Mouse (Mus musculus) hindbrain, embryonic 10.5 days (tissue): ENCODE measurements at regions not wholly inside any gene's neighbourhood (a gene's known extent, or its start where the extent isn't known, plus 50 kb on each side); places are given as distances from the start of the nearest gene placed in this dataset.

ENCODE experiments used
- DNase-seq: peaks from one replicate; pipeline ENCODE4 v3.0.0-alpha.2; 2017; ENCODE audit warnings: low spot score
- H3K27ac ChIP-seq: fragments of 300-500 bp; sonication (generic); 2 replicates; pipeline ENCODE4 v1.5.1; 2016; ENCODE audit warnings: mild to moderate bottlenecking, moderate library complexity
- H3K27me3 ChIP-seq: fragments of 300-500 bp; sonication (generic); 2 replicates; pipeline ENCODE4 v1.6.1; 2016; ENCODE audit warnings: mild to moderate bottlenecking; ENCODE audit not compliant: poor library complexity, insufficient read depth, severe bottlenecking
- H3K36me3 ChIP-seq: fragments of 300-500 bp; sonication (generic); 2 replicates; pipeline ENCODE4 v1.6.1; 2016; ENCODE audit warnings: mild to moderate bottlenecking, moderate library complexity
- H3K4me1 ChIP-seq: fragments of 300-500 bp; sonication (generic); replicated peaks from 2 replicates; pipeline ENCODE4 v1.6.1; 2016; ENCODE audit warnings: mild to moderate bottlenecking
- H3K4me3 ChIP-seq: fragments of 300-500 bp; sonication (generic); 2 replicates; pipeline ENCODE4 v1.5.1; 2016; ENCODE audit warnings: mild to moderate bottlenecking, moderate library complexity
- H3K9me3 ChIP-seq: fragments of 300-500 bp; sonication (generic); 2 replicates; pipeline ENCODE4 v1.6.1; 2016; ENCODE audit warnings: mild to moderate bottlenecking, moderate library complexity
- WGBS: fragments of 180-500 bp; shearing (Covaris S2); methylation state at CpG from one replicate; pipeline ENCODE4 v1.1.7; 2016; 5-methylcytosine and 5-hydroxymethylcytosine counted together

- whole genome bisulfite sequencing = 95% methylated on average over 7 of the region's 7 CpGs
- no peak overlapping the region for H3K27ac ChIP-seq
- H3K36me3 ChIP-seq = no peaks in the 10 kb centered on the region
- no peaks in the 10 kb centered on the region for H3K27me3 ChIP-seq
- H3K9me3 ChIP-seq = no peaks in the 10 kb centered on the region
- no peaks in the 10 kb centered on the region for H3K4me1 ChIP-seq
- no peak overlapping the region for H3K4me3 ChIP-seq
- no peak for DNase-seq
Measured at GRCm38 (mm10) chr13:31290630-31291029, 265.3 kb upstream of the Foxq1 start.

- H3K27me3 ChIP-seq = no peaks in the 10 kb centered on the region
- no peaks in the 10 kb centered on the region for H3K4me1 ChIP-seq
- H3K36me3 ChIP-seq = no peaks in the 10 kb centered on the region
- H3K9me3 ChIP-seq = no peaks in the 10 kb centered on the region
- DNase-seq = no peak
- no peak overlapping the region for H3K4me3 ChIP-seq
- whole genome bisulfite sequencing = 87% methylated on average over 13 of the region's 13 CpGs
- H3K27ac ChIP-seq = 0 out of 2 replicates have a peak overlapping the region, but pooled peaks have one; percentile 59
Measured at GRCm38 (mm10) chr13:31292584-31293387, 263.1 kb upstream of the Foxq1 start.

GRCm38 (mm10) chr13:31294011-31294410, 261.9 kb upstream of the Foxq1 start:
- 89% methylated on average over 7 of the region's 7 CpGs for WGBS
- Histone ChIP-seq H3K27ac (no peak overlapping the region), H3K4me1 (no peaks in the 10 kb centered on the region), H3K27me3 (no peaks in the 10 kb centered on the region), H3K36me3 (no peaks in the 10 kb centered on the region), H3K4me3 (no peak overlapping the region), H3K9me3 (no peaks in the 10 kb centered on the region)
- DNase-seq = no peak

GRCm38 (mm10) chr13:31303194-31303593, 252.7 kb upstream of the Foxq1 start:
- Histone ChIP-seq H3K4me1 (no peaks in the 10 kb centered on the region), H3K27me3 (no peaks in the 10 kb centered on the region), H3K27ac (no peak overlapping the region), H3K36me3 (no peaks in the 10 kb centered on the region), H3K4me3 (no peak overlapping the region), H3K9me3 (no peaks in the 10 kb centered on the region)
- WGBS = 91% methylated on average over 5 of the region's 5 CpGs
- DNase-seq = no peak

- no peak for DNase-seq
- WGBS = 82% methylated on average over 5 of the region's 5 CpGs
Measured at GRCm38 (mm10) chr13:31304286-31304865, 251.6 kb upstream of the Foxq1 start.

GRCm38 (mm10) chr13:31309083-31309621, 246.8 kb upstream of the Foxq1 start:
- 67% methylated on average over 6 of the region's 6 CpGs for WGBS
- Histone ChIP-seq H3K36me3 (no peaks in the 10 kb centered on the region), H3K27ac (no peak overlapping the region), H3K4me1 (0 out of 2 replicates have a peak, but pooled peaks cover 3% of the 10 kb centered on the region), H3K4me3 (no peak overlapping the region), H3K27me3 (no peaks in the 10 kb centered on the region), H3K9me3 (no peaks in the 10 kb centered on the region)
- DNase-seq = no peak

More at GRCm38 (mm10) chr13:31304286-31304865, 251.6 kb upstream of the Foxq1 start:
- H3K4me1 ChIP-seq = no peaks in the 10 kb centered on the region
- H3K27ac ChIP-seq = no peak overlapping the region
- no peaks in the 10 kb centered on the region for H3K9me3 ChIP-seq
- no peaks in the 10 kb centered on the region for H3K27me3 ChIP-seq
- no peak overlapping the region for H3K4me3 ChIP-seq
- no peaks in the 10 kb centered on the region for H3K36me3 ChIP-seq

- Histone ChIP-seq H3K4me1 (0 out of 2 replicates have a peak, but pooled peaks cover 3% of the 10 kb centered on the region), H3K4me3 (no peak overlapping the region), H3K36me3 (no peaks in the 10 kb centered on the region), H3K9me3 (no peaks in the 10 kb centered on the region), H3K27me3 (no peaks in the 10 kb centered on the region), H3K27ac (no peak overlapping the region)
- DNase-seq = no peak
- WGBS = 63% methylated on average over 7 of the region's 7 CpGs
Measured at GRCm38 (mm10) chr13:31312772-31313171, 243.2 kb upstream of the Foxq1 start.

- no peak for DNase-seq
- no peak overlapping the region for H3K27ac ChIP-seq
- H3K4me1 ChIP-seq = 0 out of 2 replicates have a peak, but pooled peaks cover 3% of the 10 kb centered on the region
- H3K4me3 ChIP-seq = no peak overlapping the region
- WGBS = 57% methylated on average over 5 of the region's 5 CpGs
- no peaks in the 10 kb centered on the region for H3K27me3 ChIP-seq
- H3K9me3 ChIP-seq = no peaks in the 10 kb centered on the region
- H3K36me3 ChIP-seq = no peaks in the 10 kb centered on the region
Measured at GRCm38 (mm10) chr13:31313821-31314220, 242.1 kb upstream of the Foxq1 start.

GRCm38 (mm10) chr13:31317066-31317465, 238.9 kb upstream of the Foxq1 start:
- H3K36me3 ChIP-seq = no peaks in the 10 kb centered on the region
- peaks cover 6% of the 10 kb centered on the region; the same call in 1 of the 2 replicates for H3K4me1 ChIP-seq
- 90% methylated on average over 8 of the region's 8 CpGs for WGBS
- no peak overlapping the region for H3K27ac ChIP-seq
- no peak overlapping the region for H3K4me3 ChIP-seq
- no peaks in the 10 kb centered on the region for H3K9me3 ChIP-seq
- DNase-seq = no peak
- no peaks in the 10 kb centered on the region for H3K27me3 ChIP-seq

GRCm38 (mm10) chr13:31318008-31318407, 237.9 kb upstream of the Foxq1 start:
- Histone ChIP-seq H3K36me3 (no peaks in the 10 kb centered on the region), H3K27me3 (no peaks in the 10 kb centered on the region), H3K9me3 (no peaks in the 10 kb centered on the region), H3K27ac (no peak overlapping the region), H3K4me1 (peaks cover 3% of the 10 kb centered on the region; the same call in 1 of the 2 replicates), H3K4me3 (no peak overlapping the region)
- no peak for DNase-seq
- WGBS = 90% methylated on average over 2 of the region's 2 CpGs

GRCm38 (mm10) chr13:31321411-31321810, 234.5 kb upstream of the Foxq1 start:
- WGBS = 49% methylated on average over 2 of the region's 2 CpGs
- Histone ChIP-seq H3K36me3 (no peaks in the 10 kb centered on the region), H3K9me3 (no peaks in the 10 kb centered on the region), H3K27ac (no peak overlapping the region), H3K27me3 (no peaks in the 10 kb centered on the region), H3K4me1 (peaks cover 3% of the 10 kb centered on the region; the same call in 1 of the 2 replicates), H3K4me3 (no peak overlapping the region)
- DNase-seq = no peak

- H3K36me3 ChIP-seq = no peaks in the 10 kb centered on the region
- peaks cover 7% of the 10 kb centered on the region; the same call in 1 of the 2 replicates for H3K4me1 ChIP-seq
- H3K4me3 ChIP-seq = no peak overlapping the region
- H3K27me3 ChIP-seq = no peaks in the 10 kb centered on the region
- no peak overlapping the region for H3K27ac ChIP-seq
- H3K9me3 ChIP-seq = no peaks in the 10 kb centered on the region
- 84% methylated on average over 12 of the region's 12 CpGs for WGBS
- DNase-seq = no peak
Measured at GRCm38 (mm10) chr13:31326269-31326851, 229.6 kb upstream of the Foxq1 start.

GRCm38 (mm10) chr13:31327511-31327951, 228.4 kb upstream of the Foxq1 start:
- Histone ChIP-seq H3K27ac (no peak overlapping the region), H3K27me3 (no peaks in the 10 kb centered on the region), H3K4me1 (0 out of 2 replicates have a peak, but pooled peaks cover 6% of the 10 kb centered on the region), H3K9me3 (no peaks in the 10 kb centered on the region), H3K36me3 (no peaks in the 10 kb centered on the region), H3K4me3 (no peak overlapping the region)
- no peak for DNase-seq
- 89% methylated on average over 7 of the region's 7 CpGs for WGBS
